Mouse (Mus musculus) forebrain, embryonic 14.5 days (tissue): ENCODE measurements around the gene Gm5129. TPM values are rescaled to one million over a fixed set of nuclear protein-coding genes. Genes with fewer than 3 reads are reported as not detected.

Source experiments
- ATAC-seq: fragments of 200-750 bp; cut with Nextera tagmentation; 2 replicates; pipeline ENCODE4 v1.8.0; 2017; ENCODE audit warnings: mild to moderate bottlenecking, moderate library complexity
- DNase-seq: peaks from one replicate; pipeline ENCODE4 v3.0.0-alpha.2; 2015; ENCODE audit warnings: low spot score
- H3K27ac ChIP-seq: fragments of 300-500 bp; sonication (generic); 2 replicates; pipeline ENCODE4 v1.5.1; 2014; ENCODE audit warnings: low read depth, mild to moderate bottlenecking, control low read depth, low read length, moderate library complexity
- H3K27me3 ChIP-seq: fragments of 300-500 bp; sonication (generic); replicated peaks from 2 replicates; pipeline ENCODE4 v1.6.1; 2014; ENCODE audit warnings: low read length, control low read depth, mixed read lengths; ENCODE audit not compliant: control insufficient read depth, insufficient read depth
- H3K36me3 ChIP-seq: fragments of 300-500 bp; sonication (generic); 2 replicates; pipeline ENCODE4 v1.6.1; 2014; ENCODE audit warnings: low read length, control low read depth; ENCODE audit not compliant: control insufficient read depth, insufficient read depth
- H3K4me1 ChIP-seq: fragments of 300-500 bp; sonication (generic); 2 replicates; pipeline ENCODE4 v1.6.1; 2014; ENCODE audit warnings: antibody characterized with exemption, low read length, control low read depth; ENCODE audit not compliant: control insufficient read depth, insufficient read depth
- H3K4me2 ChIP-seq: fragments of 300-500 bp; sonication (generic); 2 replicates; pipeline ENCODE4 v1.6.1; 2014; ENCODE audit warnings: mild to moderate bottlenecking, control low read depth, low read length
- H3K4me3 ChIP-seq: fragments of 300-500 bp; sonication (generic); 2 replicates; pipeline ENCODE4 v1.5.1; 2014; ENCODE audit warnings: low read depth, low read length, control low read depth
- H3K9ac ChIP-seq: fragments of 300-500 bp; sonication (generic); 2 replicates; pipeline ENCODE4 v1.6.1; 2014; ENCODE audit warnings: mild to moderate bottlenecking, low read length, control low read depth, moderate library complexity
- H3K9me3 ChIP-seq: fragments of 300-500 bp; sonication (generic); replicated peaks from 2 replicates; pipeline ENCODE4 v1.6.1; 2016; ENCODE audit warnings: low read length, control low read depth, mixed read lengths; ENCODE audit not compliant: control insufficient read depth
- WGBS: fragments of 180-500 bp; shearing (Covaris S2); extraction: QIAGEN DNeasy Blood & Tissue Kit; methylation state at CpG from one replicate; pipeline ENCODE4 v1.1.7; 2014; 5-methylcytosine and 5-hydroxymethylcytosine counted together
- polyA plus RNA-seq: library from polyadenylated mRNA; unstranded; fragments of >200 nt; fragmentation: Nextera tagmentation; extraction: Ambion mirVana; gene quantifications from 2 replicates; pipeline ENCODE4 v1.2.1, GENCODE M21; 2014

Gene Gm5129
- polyA plus RNA-seq, 1 experiment from 2014 or later, result not detected

- WGBS, result 93% methylated on average over 4 of the region's 4 CpGs
- no peaks in the 10 kb centered on the region for H3K9me3 ChIP-seq
- ATAC-seq, result no peak
These were observed 28.5 kb downstream of the Gm5129 start for GRCm38 (mm10) chr5:29707241-29707640.

GRCm38 (mm10) chr5:29699520-29700202 lies 36.1 kb downstream of the Gm5129 start:
- Histone ChIP-seq H3K4me3 (no peak overlapping the region), H3K4me1 (no peaks in the 10 kb centered on the region), H3K9ac (no peak overlapping the region), H3K4me2 (no peak overlapping the region), H3K27me3 (no peaks in the 10 kb centered on the region), H3K36me3 (no peaks in the 10 kb centered on the region), H3K9me3 (no peaks in the 10 kb centered on the region), H3K27ac (no peak overlapping the region)
- WGBS, result 75% methylated on average over 2 of the region's 2 CpGs
- no peak for ATAC-seq
- DNase-seq, result no peak

More at GRCm38 (mm10) chr5:29707241-29707640, 28.5 kb downstream of the Gm5129 start:
- Histone ChIP-seq H3K27me3 (no peaks in the 10 kb centered on the region), H3K4me2 (no peak overlapping the region), H3K4me3 (no peak overlapping the region), H3K9ac (no peak overlapping the region), H3K27ac (no peak overlapping the region), H3K36me3 (no peaks in the 10 kb centered on the region), H3K4me1 (no peaks in the 10 kb centered on the region)
- DNase-seq, result no peak

GRCm38 (mm10) chr5:29698493-29698892 lies 37.2 kb downstream of the Gm5129 start:
- Histone ChIP-seq H3K4me3 (no peak overlapping the region), H3K9ac (no peak overlapping the region), H3K4me2 (no peak overlapping the region), H3K36me3 (no peaks in the 10 kb centered on the region), H3K27ac (no peak overlapping the region), H3K27me3 (no peaks in the 10 kb centered on the region), H3K4me1 (no peaks in the 10 kb centered on the region), H3K9me3 (no peaks in the 10 kb centered on the region)
- DNase-seq (no peak), ATAC-seq (no peak)
- WGBS, result 91% methylated on average over 4 of the region's 4 CpGs

GRCm38 (mm10) chr5:29688352-29688751 lies 47.4 kb downstream of the Gm5129 start:
- DNase-seq (no peak), ATAC-seq (no peak)
- H3K4me2 ChIP-seq, result no peak overlapping the region
- no peaks in the 10 kb centered on the region for H3K27me3 ChIP-seq
- no peaks in the 10 kb centered on the region for H3K9me3 ChIP-seq
- 60% methylated on average over 7 of the region's 7 CpGs for WGBS
- H3K4me1 ChIP-seq, result no peaks in the 10 kb centered on the region
- no peaks in the 10 kb centered on the region for H3K36me3 ChIP-seq
- no peak overlapping the region for H3K9ac ChIP-seq
- H3K27ac ChIP-seq, result no peak overlapping the region
- no peak overlapping the region for H3K4me3 ChIP-seq

GRCm38 (mm10) chr5:29687671-29688070 lies 48.1 kb downstream of the Gm5129 start:
- H3K4me2 ChIP-seq, result no peak overlapping the region
- H3K9ac ChIP-seq, result no peak overlapping the region
- no peaks in the 10 kb centered on the region for H3K36me3 ChIP-seq
- H3K27me3 ChIP-seq, result no peaks in the 10 kb centered on the region
- no peak overlapping the region for H3K27ac ChIP-seq
- 53% methylated on average over 3 of the region's 3 CpGs for WGBS
- peak; percentile 56 for DNase-seq
- no peaks in the 10 kb centered on the region for H3K4me1 ChIP-seq
- H3K9me3 ChIP-seq, result no peaks in the 10 kb centered on the region
- H3K4me3 ChIP-seq, result no peak overlapping the region
- ATAC-seq, result peak; percentile 71; the same call in 1 of the 2 replicates

Other genes with a start within 250 kb of the Gm5129 start
- gene Ube3c, start 166.7 kb downstream of the Gm5129 start, polyA plus RNA-seq, result 20.4 and 24.9 TPM in 2 replicates
- 301 and 357 TPM in 2 replicates for gene Dnajb6, start 248 bp downstream of the Gm5129 start, polyA plus RNA-seq